In genomic region chr9:115214572-115215571, GRCm38 (mm10) we compare ENCODE assay signal across 11 mouse cellular contexts.
DNase-seq lines count a peak whose midpoint lies in the region; ATAC-seq and TF ChIP-seq lines count a peak whose summit lies in the region.
"Had no signal": no experiment of that assay in that cellular context is flagged by ENCODE, and none has a peak within 500 bp of the region (broad histone marks: within the 10 kb centered on the region; RNA-seq: fewer than 3 reads in every experiment).

No protein-coding gene starts in this region.

- no peaks in the 10 kb centered on the region for H3K27me3 ChIP-seq in heart, embryonic 10.5 days (ENCODE audit: insufficient read depth, poor library complexity, severe bottlenecking)
- H3K27me3 ChIP-seq in lung, embryonic 14.5 days (ENCODE audit: insufficient read depth, low read length) = no peaks in the 10 kb centered on the region
- no peaks in the 10 kb centered on the region for H3K27me3 ChIP-seq in limb, embryonic 12.5 days
- H3K27me3 ChIP-seq: embryonic facial prominence, embryonic 15.5 days; liver, embryonic 13.5 days had no signal

- no peak overlapping the region for H3K9ac ChIP-seq in lung, embryonic 14.5 days
- no peak overlapping the region for H3K9ac ChIP-seq in limb, embryonic 12.5 days (replicated peaks)
- H3K9ac ChIP-seq: embryonic facial prominence, embryonic 15.5 days; liver, embryonic 13.5 days had no signal

- no peaks in the 10 kb centered on the region; the same call in 1 of the 2 replicates for H3K9me3 ChIP-seq in heart, embryonic 10.5 days
- H3K9me3 ChIP-seq in lung, embryonic 14.5 days (ENCODE audit: low read depth, low read length) = 0 out of 2 replicates have a peak, but pooled peaks cover 2% of the 10 kb centered on the region
- no peaks in the 10 kb centered on the region for H3K9me3 ChIP-seq in limb, embryonic 12.5 days
- H3K9me3 ChIP-seq: embryonic facial prominence, embryonic 15.5 days; liver, embryonic 13.5 days had no signal

- H3K36me3 ChIP-seq in heart, embryonic 10.5 days = 0 out of 2 replicates have a peak, but pooled peaks cover 4% of the 10 kb centered on the region
- H3K36me3 ChIP-seq in lung, embryonic 14.5 days (ENCODE audit: insufficient read depth) = no peaks in the 10 kb centered on the region
- no peaks in the 10 kb centered on the region for H3K36me3 ChIP-seq in limb, embryonic 12.5 days
- H3K36me3 ChIP-seq: embryonic facial prominence, embryonic 15.5 days; liver, embryonic 13.5 days had no signal

- WGBS in heart, embryonic 10.5 days = 18% methylated on average over 7 of the region's 7 CpGs
- 21% methylated on average over 7 of the region's 7 CpGs for WGBS in lung, embryonic 14.5 days
- WGBS in limb, embryonic 12.5 days = 19% methylated on average over 7 of the region's 7 CpGs

- H3K4me1 ChIP-seq in heart, embryonic 10.5 days = peaks cover 21% of the 10 kb centered on the region
- peaks cover 12% of the 10 kb centered on the region; the same call in 1 of the 2 replicates for H3K4me1 ChIP-seq in lung, embryonic 14.5 days (ENCODE audit: insufficient read depth)
- peaks cover 29% of the 10 kb centered on the region for H3K4me1 ChIP-seq in limb, embryonic 12.5 days (replicated peaks)

- no peak for DNase-seq in heart, embryonic 10.5 days (ENCODE audit: low spot score)
- DNase-seq in heart, adult 8-10 months (ENCODE audit: low spot score) = no peak
- DNase-seq in lung, embryonic 14.5 days = peak; percentile 49
- no peak for DNase-seq in lung, postnatal 10 days
- peak; percentile 64 for DNase-seq in R1 (ENCODE audit: low read depth, low spot score)
- no peak for DNase-seq in gastrocnemius, adult 18-20 months (ENCODE audit: low spot score)
- DNase-seq: liver, embryonic 13.5 days; right cerebral cortex, adult 18-20 months had no signal

- TF ChIP-seq CTCF in lung, embryonic 14.5 days (IDR thresholded peaks at IDR 0.05; ENCODE audit: low read depth) = peak; percentile 26; the same call in 1 of the 2 replicates

- no peak overlapping the region for H3K4me3 ChIP-seq in heart, embryonic 10.5 days
- H3K4me3 ChIP-seq in lung, embryonic 14.5 days (ENCODE audit: low read depth, low read length) = no peak overlapping the region
- H3K4me3 ChIP-seq in limb, embryonic 12.5 days (replicated peaks) = no peak overlapping the region
- H3K4me3 ChIP-seq: embryonic facial prominence, embryonic 15.5 days; liver, embryonic 13.5 days had no signal

- H3K4me2 ChIP-seq in lung, embryonic 14.5 days = no peak overlapping the region
- H3K4me2 ChIP-seq in limb, embryonic 12.5 days = peak overlapping the region; percentile 19; the same call in 1 of the 2 replicates
- H3K4me2 ChIP-seq: embryonic facial prominence, embryonic 15.5 days had no signal

- ATAC-seq in lung, embryonic 14.5 days (ENCODE audit: insufficient read depth) = 0 out of 2 replicates have a peak, but pooled peaks have one; percentile 24
- peak; percentile 28; the same call in 1 of the 2 replicates for ATAC-seq in limb, embryonic 12.5 days (ENCODE audit: insufficient number of reproducible peaks, insufficient read depth, low FRiP score, low TSS enrichment, low read depth)
- ATAC-seq in megakaryocyte, adult 5-6 weeks (ENCODE audit: poor library complexity, severe bottlenecking) = no peak

- H3K27ac ChIP-seq in heart, embryonic 10.5 days = peak overlapping the region; percentile 47
- no peak overlapping the region for H3K27ac ChIP-seq in lung, embryonic 14.5 days (ENCODE audit: low read depth)
- H3K27ac ChIP-seq in limb, embryonic 12.5 days = peak overlapping the region; percentile 64
- H3K27ac ChIP-seq: embryonic facial prominence, embryonic 15.5 days; liver, embryonic 13.5 days had no signal

Comparison
In these comparisons a context has a peak if more than half of its experiments do, and no peak if none do; other contexts are left out.
1. DNase-seq: peak in lung, embryonic 14.5 days (single experiment) and R1 (single experiment); none in heart, embryonic 10.5 days (single experiment), heart, adult 8-10 months (single experiment), lung, postnatal 10 days (single experiment) and gastrocnemius, adult 18-20 months (single experiment).